Mouse (Mus musculus) heart, embryonic 12.5 days (tissue): Measurements from ENCODE around the gene Yme1l1. TPM values are rescaled to one million over a fixed set of nuclear protein-coding genes. Genes with fewer than 3 reads are reported as not detected.

ENCODE experiments used
- ATAC-seq: fragments of 200-750 bp; cut with Nextera tagmentation; 2 replicates; pipeline ENCODE4 v1.8.0; 2017; ENCODE audit warnings: moderate TSS enrichment, moderate library complexity; ENCODE audit not compliant: insufficient number of reproducible peaks, low FRiP score
- H3K27ac ChIP-seq: fragments of 300-500 bp; sonication (generic); 2 replicates; pipeline ENCODE4 v1.5.1; 2016; ENCODE audit warnings: mild to moderate bottlenecking, moderate library complexity; ENCODE audit not compliant: poor library complexity, severe bottlenecking
- H3K27me3 ChIP-seq: fragments of 300-500 bp; sonication (generic); replicated peaks from 2 replicates; pipeline ENCODE4 v1.6.1; 2016; ENCODE audit warnings: mild to moderate bottlenecking, moderate library complexity
- H3K36me3 ChIP-seq: fragments of 300-500 bp; sonication (generic); 2 replicates; pipeline ENCODE4 v1.6.1; 2016; ENCODE audit warnings: mild to moderate bottlenecking, moderate library complexity
- H3K4me1 ChIP-seq: fragments of 300-500 bp; sonication (generic); replicated peaks from 2 replicates; pipeline ENCODE4 v1.6.1; 2016; ENCODE audit warnings: mild to moderate bottlenecking
- H3K4me2 ChIP-seq: fragments of 300-500 bp; sonication (generic); 2 replicates; pipeline ENCODE4 v1.6.1; 2016; ENCODE audit warnings: mild to moderate bottlenecking, moderate library complexity
- H3K4me3 ChIP-seq: fragments of 300-500 bp; sonication (generic); 2 replicates; pipeline ENCODE4 v1.5.1; 2016; ENCODE audit warnings: mild to moderate bottlenecking
- H3K9ac ChIP-seq: fragments of 300-500 bp; sonication (generic); 2 replicates; pipeline ENCODE4 v1.6.1; 2016; ENCODE audit warnings: mild to moderate bottlenecking, moderate library complexity
- H3K9me3 ChIP-seq: fragments of 300-500 bp; sonication (generic); replicated peaks from 2 replicates; pipeline ENCODE4 v1.6.1; 2016; ENCODE audit warnings: mild to moderate bottlenecking, moderate library complexity
- WGBS: fragments of 180-500 bp; shearing (Covaris S2); methylation state at CpG from one replicate; pipeline ENCODE4 v1.1.7; 2016; 5-methylcytosine and 5-hydroxymethylcytosine counted together
- polyA plus RNA-seq: library from polyadenylated mRNA; unstranded; fragments of >200 nt; fragmentation: Nextera tagmentation; extraction: Ambion mirVana; gene quantifications from 2 replicates; pipeline ENCODE4 v1.2.1, GENCODE M21; 2016

Yme1l1 gene
- polyA plus RNA-seq, 1 experiment from 2014 or later, result 59.8 TPM

DNA sequence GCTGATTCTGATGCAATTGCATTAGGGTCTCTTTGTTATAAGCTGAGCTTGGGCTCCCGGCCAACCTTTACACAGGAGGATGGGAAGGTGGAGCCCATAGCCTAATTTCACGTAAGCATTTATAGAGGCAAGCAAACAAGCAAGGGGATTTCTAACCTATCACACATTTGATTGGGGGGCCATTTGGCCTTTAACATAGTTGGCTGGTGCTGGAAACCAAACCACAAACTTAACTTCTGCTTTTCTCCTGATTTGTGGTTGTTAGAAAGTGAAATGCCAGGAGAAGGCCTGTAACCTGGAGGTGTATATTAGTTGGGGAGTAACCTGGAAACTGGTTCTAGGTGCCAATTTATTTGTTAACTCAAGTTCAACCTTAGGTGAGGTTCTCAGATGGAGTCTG lies 72.3 kb downstream of the Yme1l1 start:
- ATAC-seq, result no peak
- no peaks in the 10 kb centered on the region for H3K9me3 ChIP-seq
- H3K27ac ChIP-seq, result no peak overlapping the region
- H3K9ac ChIP-seq, result no peak overlapping the region
- H3K27me3 ChIP-seq, result no peaks in the 10 kb centered on the region
- no peak overlapping the region for H3K4me2 ChIP-seq
- WGBS, result 68% methylated on average over 2 of the region's 2 CpGs
- no peaks in the 10 kb centered on the region for H3K4me1 ChIP-seq
- H3K36me3 ChIP-seq, result no peaks in the 10 kb centered on the region
- no peak overlapping the region for H3K4me3 ChIP-seq

DNA sequence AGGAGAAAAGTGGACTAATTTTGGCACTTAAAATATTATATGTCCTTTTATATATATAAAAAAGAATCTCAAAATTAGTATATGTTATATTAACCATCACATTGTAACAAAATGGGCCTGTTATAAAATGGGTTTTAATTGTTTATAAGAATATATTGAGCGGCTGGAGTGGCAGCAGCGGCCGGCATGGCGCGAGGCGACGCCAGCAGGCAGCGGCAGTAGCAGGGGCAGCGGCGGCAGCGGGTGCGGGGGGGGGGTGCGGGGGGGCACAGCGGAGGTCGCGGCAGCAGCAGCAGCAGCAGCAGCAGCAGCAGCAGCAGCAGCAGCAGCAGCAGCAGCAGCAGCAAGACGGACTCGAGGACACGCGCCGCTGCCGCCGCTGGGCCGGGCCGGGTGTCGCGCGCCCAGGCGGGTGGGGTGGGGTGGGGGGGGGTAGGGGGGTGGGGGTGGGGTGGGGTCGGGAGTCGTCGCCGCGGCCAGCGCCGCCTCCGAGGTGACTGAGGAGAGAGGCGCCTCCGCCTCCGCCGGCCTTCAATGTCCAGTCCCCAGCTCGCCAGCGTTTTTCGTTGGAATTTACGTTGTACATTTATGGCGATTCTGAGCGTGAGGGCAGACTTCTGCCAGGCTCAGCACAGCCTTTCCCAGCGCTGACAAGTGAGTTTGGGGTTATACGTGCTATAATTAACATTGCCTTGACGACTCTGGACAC lies 78.0 kb downstream of the Yme1l1 start:
- H3K4me3 ChIP-seq, result peak overlapping the region; percentile 53
- no peaks in the 10 kb centered on the region for H3K9me3 ChIP-seq
- peak overlapping the region; percentile 74 for H3K9ac ChIP-seq
- H3K4me1 ChIP-seq, result no peaks in the 10 kb centered on the region
- H3K4me2 ChIP-seq, result peak overlapping the region; percentile 92
- peak; percentile 39; the same call in 1 of the 2 replicates for ATAC-seq
- H3K27ac ChIP-seq, result no peak overlapping the region
- no peaks in the 10 kb centered on the region for H3K36me3 ChIP-seq
- peaks cover 7% of the 10 kb centered on the region; the same call in 1 of the 2 replicates for H3K27me3 ChIP-seq
- WGBS, result under 1% methylated on average over 33 of the region's 50 CpGs

Other genes with a start within 250 kb of the Yme1l1 start
- gene Abi1, start 116.1 kb upstream of the Yme1l1 start, polyA plus RNA-seq, result 33.9 and 37.0 TPM in 2 replicates
- 32.7 and 33.7 TPM in 2 replicates for gene Acbd5, start 88.2 kb upstream of the Yme1l1 start, polyA plus RNA-seq
- 10.0 and 11.2 TPM in 2 replicates for gene Mastl, start 345 bp upstream of the Yme1l1 start, polyA plus RNA-seq
- gene 4931423N10Rik, start 51.1 kb downstream of the Yme1l1 start, polyA plus RNA-seq, result not detected in 2 replicates
- gene Nxph2, start 164.9 kb downstream of the Yme1l1 start, polyA plus RNA-seq, result not detected in 2 replicates